Mouse (Mus musculus) liver, adult 10 weeks (tissue): Measurements from ENCODE around the gene Grk3. TPM values are rescaled to one million over a fixed set of nuclear protein-coding genes. Genes with fewer than 3 reads are reported as not detected.

ENCODE experiments used
- polyA plus RNA-seq: library from polyadenylated mRNA; stranded (reverse); fragments of 350-450 nt; fragmentation: Illumina TruSeq; extraction: RNeasy Lipid Tissue Mini Kit (QIAGEN cat#74804); gene quantifications from one replicate; pipeline ENCODE4 v1.2.3, GENCODE M21; 2014; ENCODE audit warnings: low read depth, low replicate concordance

Grk3 gene
- 2.1 TPM for polyA plus RNA-seq

GRCm38 (mm10) chr5:113015236-113016061 is at the start of gene Grk3:
Gene Grk3 (minus strand): TSS chr5:113015791.

GRCm38 (mm10) chr5:112895674-112896654 is 119.6 kb downstream of the Grk3 start, which contains the start of gene Myo18b:
Gene Myo18b (minus strand): TSS chr5:112896362.

Other genes starting within 250 kb of the Grk3 start
- not detected for gene Myo18b, start 119.4 kb downstream of the Grk3 start, polyA plus RNA-seq
- not detected for gene Crybb2, start 54.3 kb upstream of the Grk3 start, polyA plus RNA-seq
- not detected for gene Crybb3, start 65.8 kb upstream of the Grk3 start, polyA plus RNA-seq
- 11.5 TPM for gene 2900026A02Rik, start 205.4 kb upstream of the Grk3 start, polyA plus RNA-seq
- gene Tmem211, start 211.1 kb upstream of the Grk3 start, polyA plus RNA-seq, result not detected